Comparison of ENCODE assay signal across 8 mouse cellular contexts in genomic region chr2:3118203-3118941, GRCm38 (mm10). TPM values are rescaled to one million over a fixed set of nuclear protein-coding genes. Genes with fewer than 3 reads are reported as not detected.
A peak's percentile ranks its signal among the peaks of the same experiment; 100 is the strongest.
DNase-seq lines count a peak whose midpoint lies in the region; ATAC-seq lines count a peak whose summit lies in the region.

No protein-coding gene starts in this region.

- under 1% methylated on average over 88 of the region's 93 CpGs for WGBS in forebrain, embryonic 15.5 days
- 1% methylated on average over 62 of the region's 93 CpGs for WGBS in liver, embryonic 16.5 days (ENCODE audit: insufficient replicate concordance)
- under 1% methylated on average over 73 of the region's 93 CpGs for WGBS in neural tube, embryonic 15.5 days

- peak overlapping the region; percentile 88 for H3K4me3 ChIP-seq in forebrain, embryonic 15.5 days
- H3K4me3 ChIP-seq in liver, embryonic 16.5 days (ENCODE audit: low read depth, low read length): peak overlapping the region; percentile 66
- H3K4me3 ChIP-seq in neural tube, embryonic 15.5 days (replicated peaks): peak overlapping the region; percentile 94

- peak; percentile 95 to 96 for DNase-seq in heart, postnatal 14 days
- peak; percentile 91 for DNase-seq in layer of hippocampus, adult 11-12 months (ENCODE audit: low spot score)
- DNase-seq in thymus, postnatal 0 days (ENCODE audit: low spot score): peak; percentile 67

- peak overlapping the region; percentile 66 for H3K4me2 ChIP-seq in forebrain, embryonic 15.5 days (replicated peaks)
- H3K4me2 ChIP-seq in liver, embryonic 16.5 days (ENCODE audit: low read depth, low read length): peak overlapping the region; percentile 72
- H3K4me2 ChIP-seq in neural tube, embryonic 15.5 days: peak overlapping the region; percentile 77

- no peaks in the 10 kb centered on the region for H3K27me3 ChIP-seq in forebrain, embryonic 15.5 days
- peaks cover 15% of the 10 kb centered on the region for H3K27me3 ChIP-seq in liver, embryonic 16.5 days (ENCODE audit: control insufficient read depth, insufficient read depth, low read depth, low read length)
- no peaks in the 10 kb centered on the region for H3K27me3 ChIP-seq in neural tube, embryonic 15.5 days (replicated peaks)

- intact Hi-C loops in heart, postnatal 14 days (cut with DNase I): loop anchor here (1.0 to 5.0 kb wide), 3 partner anchors 54 to 164 kb away; partner anchors contain the start of gene Nmt2

- H3K4me1 ChIP-seq in forebrain, embryonic 15.5 days: peaks cover 25% of the 10 kb centered on the region
- no peaks in the 10 kb centered on the region for H3K4me1 ChIP-seq in liver, embryonic 16.5 days (ENCODE audit: control insufficient read depth, low read depth, low read length)
- peaks cover 22% of the 10 kb centered on the region for H3K4me1 ChIP-seq in neural tube, embryonic 15.5 days

- H3K36me3 ChIP-seq in forebrain, embryonic 15.5 days: no peaks in the 10 kb centered on the region
- H3K36me3 ChIP-seq in liver, embryonic 16.5 days (ENCODE audit: control insufficient read depth, insufficient read depth): no peaks in the 10 kb centered on the region
- no peaks in the 10 kb centered on the region for H3K36me3 ChIP-seq in neural tube, embryonic 15.5 days

- H3K27ac ChIP-seq in forebrain, embryonic 15.5 days (replicated peaks): peak overlapping the region; percentile 92
- H3K27ac ChIP-seq in liver, embryonic 16.5 days (ENCODE audit: low read length): no peak overlapping the region
- H3K27ac ChIP-seq in neural tube, embryonic 15.5 days (replicated peaks): peak overlapping the region; percentile 95

- ATAC-seq in CD4-positive, CD25-positive, alpha-beta regulatory T cell, adult 4 months: peak; percentile 39
- peak; percentile 83 for ATAC-seq in cerebellum, adult (ENCODE audit: insufficient number of reproducible peaks, low FRiP score, low TSS enrichment)
- ATAC-seq in forebrain, embryonic 15.5 days (replicated peaks): peak; percentile 93
- ATAC-seq in liver, embryonic 16.5 days (ENCODE audit: low read depth): peak; percentile 77
- peak; percentile 93 for ATAC-seq in neural tube, embryonic 15.5 days (ENCODE audit: low FRiP score)

- peak overlapping the region; percentile 88 for H3K9ac ChIP-seq in forebrain, embryonic 15.5 days (replicated peaks)
- peak overlapping the region; percentile 59 for H3K9ac ChIP-seq in liver, embryonic 16.5 days (ENCODE audit: low read depth, low read length)
- peak overlapping the region; percentile 95 for H3K9ac ChIP-seq in neural tube, embryonic 15.5 days (replicated peaks)

- no peaks in the 10 kb centered on the region for H3K9me3 ChIP-seq in forebrain, embryonic 15.5 days
- H3K9me3 ChIP-seq in liver, embryonic 16.5 days (replicated peaks; ENCODE audit: control insufficient read depth, low read length): no peaks in the 10 kb centered on the region
- no peaks in the 10 kb centered on the region for H3K9me3 ChIP-seq in neural tube, embryonic 15.5 days (replicated peaks)

RNA-seq across cellular contexts. Expression of gene Fam171a1, which starts 4.3 kb away (rescaled TPM):
- polyA plus RNA-seq in CD4-positive, CD25-positive, alpha-beta regulatory T cell, adult 4 months (2017; shearing (Covaris generic)): not detected
- 28.7 and 31.2 TPM in 2 replicates for polyA plus RNA-seq in forebrain, embryonic 15.5 days (2015; fragmentation: Nextera tagmentation; extraction: Ambion mirVana)
- total RNA-seq in heart, postnatal 14 days (2021): 10 to 100 TPM; 20.9 to 22.4 TPM
- 2.6 and 2.9 TPM in 2 replicates for polyA plus RNA-seq in liver, embryonic 16.5 days (2015; fragmentation: Nextera tagmentation; extraction: Ambion mirVana)
- 48.3 and 49.9 TPM in 2 replicates for polyA plus RNA-seq in neural tube, embryonic 15.5 days (2015; fragmentation: Nextera tagmentation; extraction: Ambion mirVana)
- polyA plus RNA-seq in thymus, postnatal 0 days (2015; fragmentation: Nextera tagmentation; extraction: Ambion mirVana): 3.4 and 3.9 TPM in 2 replicates

Comparison
In these comparisons a context has a peak if more than half of its experiments do, and no peak if none do; other contexts are left out.
1. ATAC-seq: peak in every context shown above with its lines; median percentile 93 in forebrain, embryonic 15.5 days; 93 in neural tube, embryonic 15.5 days; 83 in cerebellum, adult; 77 in liver, embryonic 16.5 days; 39 in CD4-positive, CD25-positive, alpha-beta regulatory T cell, adult 4 months.